Mouse (Mus musculus) left cerebral cortex, adult 2 months (tissue): ENCODE measurements at regions not wholly inside any gene's neighbourhood (a gene's known extent, or its start where the extent isn't known, plus 50 kb on each side); places are given as distances from the start of the nearest gene placed in this dataset.

Experiments used
- DNase-seq, 2 experiments: peaks; one replicate each; pipeline ENCODE4 v3.0.0; 2021 to 2022; ENCODE audit warnings: low spot score in 2 of 2, mixed read lengths in 1 of 2; ENCODE audit errors: extremely low spot score in 1 of 2
- H3K27ac ChIP-seq: fragments of 200-600 bp; 2 replicates; pipeline ENCODE4 v1.8.1; 2022
- H3K4me3 ChIP-seq: fragments of 200-600 bp; 2 replicates; pipeline ENCODE4 v1.8.1; 2022
- CTCF ChIP-seq: fragments of 200-600 bp; IDR thresholded peaks from 2 replicates; pipeline ENCODE4 v1.8.1; 2022; ENCODE audit warnings: antibody characterized with exemption, mild to moderate bottlenecking, moderate library complexity
- intact Hi-C: fragments of 180-260 bp; cut with DNase I; formaldehyde crosslinking; loops from one replicate; pipeline ENCODE4 v1.15.1; 2025

- Histone ChIP-seq H3K4me3 (no peak overlapping the region), H3K27ac (no peak overlapping the region)
- no peak for DNase-seq
- TF ChIP-seq CTCF = no peak
- intact Hi-C loops = no loop called here
Observed at GRCm38 (mm10) chr6:50969341-50969740, 315.1 kb upstream of the Npvf start.

- no peak for DNase-seq
- Histone ChIP-seq H3K27ac (no peak overlapping the region), H3K4me3 (no peak overlapping the region)
- no peak for TF ChIP-seq CTCF
- intact Hi-C loops = no loop called here
Observed at GRCm38 (mm10) chr6:50969997-50970396, 315.8 kb upstream of the Npvf start.

DNA sequence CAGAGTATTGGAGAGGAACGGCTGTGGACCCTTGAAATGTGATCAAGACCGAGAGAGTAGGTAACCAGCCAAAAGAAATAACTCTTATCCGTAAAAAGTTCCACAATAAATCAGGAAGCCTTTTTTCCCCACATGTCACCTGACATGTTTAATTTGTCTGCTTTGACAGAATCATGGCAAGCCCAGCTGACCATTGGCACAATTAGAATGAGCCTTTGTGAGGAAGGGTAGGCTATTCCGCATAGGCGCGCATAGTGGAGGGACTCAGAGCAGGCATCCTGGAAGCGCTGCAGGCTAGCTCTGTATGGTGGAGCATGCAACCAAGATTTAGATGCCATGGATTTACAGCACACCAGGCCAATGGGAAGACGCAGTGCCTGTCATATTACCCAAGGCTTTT is 316.5 kb upstream of the Npvf start:
- TF ChIP-seq CTCF = no peak
- DNase-seq = no peak
- Histone ChIP-seq H3K27ac (no peak overlapping the region), H3K4me3 (no peak overlapping the region)
- intact Hi-C loops = no loop called here

DNA sequence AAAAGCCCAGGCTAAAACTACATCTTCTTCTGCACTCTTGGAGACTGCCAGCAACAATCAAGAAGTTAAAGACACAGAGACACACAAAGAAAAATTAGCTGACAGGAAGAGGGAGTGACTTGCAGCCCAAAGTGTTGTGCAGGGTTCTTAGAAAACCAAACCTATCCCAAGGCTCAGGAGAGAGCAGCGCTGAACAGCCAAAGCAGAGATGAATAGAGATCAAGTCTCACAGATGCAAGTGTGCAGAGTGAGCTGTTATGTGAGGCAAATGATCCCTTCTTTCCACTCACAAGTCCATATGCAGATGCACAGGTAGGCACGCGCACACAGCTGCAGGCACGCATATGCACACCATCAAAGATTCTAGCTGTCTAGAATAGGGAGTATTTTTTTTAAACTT is 318.0 kb upstream of the Npvf start:
- no peak overlapping the region for H3K4me3 ChIP-seq
- H3K27ac ChIP-seq = no peak overlapping the region
- intact Hi-C loops = no loop called here
- no peak for DNase-seq
- TF ChIP-seq CTCF = no peak

DNA sequence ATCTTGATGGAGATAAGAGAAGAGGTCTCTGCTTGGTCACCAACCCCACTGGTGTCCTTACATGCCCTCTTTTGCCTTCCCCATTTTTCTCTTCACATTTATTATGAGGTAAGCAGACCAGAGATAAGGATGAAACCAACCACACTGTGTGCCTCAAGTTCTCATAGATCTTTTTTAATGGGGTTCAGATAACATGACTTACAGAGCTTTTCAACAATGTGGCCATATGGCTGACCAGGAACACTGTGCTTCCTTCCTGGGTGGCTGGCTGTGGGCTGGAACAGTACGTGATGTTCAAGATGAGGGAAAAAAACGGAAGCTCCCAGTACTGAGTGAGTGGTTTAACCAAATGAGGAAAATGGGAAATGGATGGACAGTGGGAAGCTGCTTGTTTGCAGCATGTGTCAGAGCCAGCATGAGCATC is 319.0 kb upstream of the Npvf start:
- intact Hi-C loops = no loop called here
- TF ChIP-seq CTCF = no peak
- DNase-seq = no peak
- H3K4me3 ChIP-seq = no peak overlapping the region
- H3K27ac ChIP-seq = no peak overlapping the region

DNA sequence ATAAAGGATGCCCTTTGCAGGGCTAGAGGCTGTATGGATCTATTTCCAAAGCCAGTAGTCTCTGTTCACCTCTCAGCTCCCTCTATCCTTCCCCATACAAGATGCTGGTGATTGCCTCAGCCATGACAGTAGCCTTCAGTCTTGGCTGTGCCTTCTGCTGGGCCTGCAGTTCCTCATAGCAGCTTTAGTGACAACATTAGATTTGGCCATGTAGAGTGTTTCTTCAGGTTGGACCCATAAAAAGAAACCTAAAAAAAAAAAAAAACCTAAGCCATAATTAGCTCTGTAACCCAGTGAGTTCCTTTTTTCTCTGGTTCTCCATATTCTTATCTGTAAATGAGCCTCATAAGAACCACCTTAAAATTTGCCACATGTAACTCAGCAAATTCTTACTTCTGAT is 319.6 kb upstream of the Npvf start:
- intact Hi-C loops = no loop called here
- TF ChIP-seq CTCF = no peak

GRCm38 (mm10) chr6:50974961-50975360 is 320.7 kb upstream of the Npvf start:
- DNase-seq = no peak
- no peak for TF ChIP-seq CTCF
- no peak overlapping the region for H3K4me3 ChIP-seq
- intact Hi-C loops = no loop called here
- no peak overlapping the region for H3K27ac ChIP-seq

More for the DNA sequence above, 319.6 kb upstream of the Npvf start:
- Histone ChIP-seq H3K4me3 (no peak overlapping the region), H3K27ac (no peak overlapping the region)
- DNase-seq = no peak

DNA sequence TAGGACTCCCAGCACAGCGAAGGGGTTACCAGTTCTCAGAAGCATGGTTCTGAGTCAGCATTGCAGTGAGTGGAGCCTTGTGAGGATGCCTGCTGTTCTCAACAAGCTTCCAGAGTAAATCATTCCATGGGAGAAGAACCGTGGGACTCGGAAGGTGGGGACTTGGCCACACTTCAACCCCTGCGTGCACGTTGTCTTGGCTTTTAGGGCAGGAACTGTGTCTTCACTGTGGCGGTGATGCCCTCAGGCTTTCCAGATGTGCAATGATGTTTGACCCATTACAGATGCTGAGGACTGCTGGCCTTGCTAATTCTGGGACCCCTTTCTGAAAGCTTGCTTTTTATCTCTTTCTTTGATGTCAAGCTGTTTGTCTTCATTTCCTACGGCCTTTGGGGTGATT is 322.7 kb upstream of the Npvf start:
- H3K4me3 ChIP-seq = no peak overlapping the region
- intact Hi-C loops = no loop called here
- H3K27ac ChIP-seq = no peak overlapping the region; the same call in 1 of the 2 replicates
- DNase-seq = no peak
- TF ChIP-seq CTCF = no peak

DNA sequence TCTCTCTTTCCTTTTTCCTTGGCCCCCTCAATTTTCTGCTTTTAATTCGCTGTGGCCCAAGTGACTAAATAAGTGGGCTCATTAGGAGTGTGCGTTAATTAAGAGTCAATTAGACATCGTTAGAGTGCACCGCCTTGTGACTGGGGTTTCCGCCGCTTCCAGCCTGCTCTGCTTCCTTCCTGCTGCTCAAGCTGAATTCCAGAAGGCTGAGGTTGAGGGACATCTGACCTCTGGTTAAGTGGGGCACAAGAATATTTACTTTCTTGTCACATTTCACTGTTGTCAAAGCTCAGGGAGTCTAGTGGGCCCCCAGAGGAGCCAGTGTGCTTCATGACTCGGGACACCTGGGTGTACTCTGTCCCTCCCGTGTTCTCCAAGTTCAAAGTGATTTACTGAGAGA is 323.1 kb upstream of the Npvf start:
- DNase-seq = no peak
- intact Hi-C loops = no loop called here
- no peak for TF ChIP-seq CTCF
- no peak overlapping the region; the same call in 1 of the 2 replicates for H3K27ac ChIP-seq
- no peak overlapping the region for H3K4me3 ChIP-seq

DNA sequence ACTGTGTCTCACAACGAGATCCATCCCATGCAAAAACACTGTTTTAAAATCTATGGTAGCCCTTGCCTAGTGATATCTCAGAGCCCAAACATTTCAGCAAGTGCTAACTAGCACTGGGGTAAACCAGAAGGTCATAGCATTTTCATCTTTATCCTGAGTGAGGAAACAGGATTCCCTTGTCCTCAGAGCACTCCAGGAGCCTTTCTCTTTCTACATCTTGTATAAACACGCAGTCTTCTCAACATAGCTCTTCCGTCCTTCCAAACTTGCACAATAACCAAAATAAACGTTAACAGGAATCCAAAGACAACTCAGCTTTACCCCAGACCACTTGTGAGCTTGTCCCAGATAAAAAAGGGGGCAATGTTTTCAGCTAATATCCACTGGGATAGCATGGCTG is 323.8 kb upstream of the Npvf start:
- no peak overlapping the region for H3K27ac ChIP-seq
- no peak overlapping the region for H3K4me3 ChIP-seq
- intact Hi-C loops = no loop called here
- no peak for TF ChIP-seq CTCF
- no peak for DNase-seq

DNA sequence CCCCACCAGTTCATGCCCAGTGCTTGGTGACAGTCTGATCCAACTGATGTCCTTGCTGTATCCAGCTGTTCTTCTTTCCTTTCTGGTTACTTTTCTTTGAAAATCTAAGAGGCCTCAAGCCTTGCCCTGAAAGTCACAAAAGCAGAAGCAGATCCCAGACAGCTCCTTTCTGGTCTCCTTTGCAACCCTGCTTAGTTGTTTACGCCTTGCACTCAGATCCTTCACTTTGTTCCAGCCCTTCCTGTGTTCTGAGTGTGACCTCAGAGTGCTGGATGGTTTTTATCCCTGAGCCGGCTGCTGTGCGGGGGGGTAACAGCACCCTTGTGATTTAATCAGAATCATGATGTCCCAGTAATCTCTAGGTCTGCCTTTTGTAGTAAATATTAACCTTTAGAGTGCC is 324.3 kb upstream of the Npvf start:
- no peak for TF ChIP-seq CTCF
- intact Hi-C loops = no loop called here
- DNase-seq = no peak
- no peak overlapping the region for H3K27ac ChIP-seq
- H3K4me3 ChIP-seq = no peak overlapping the region

GRCm38 (mm10) chr6:50979764-50980163 is 325.5 kb upstream of the Npvf start:
- H3K4me3 ChIP-seq = no peak overlapping the region
- intact Hi-C loops = no loop called here
- no peak overlapping the region for H3K27ac ChIP-seq
- no peak for DNase-seq
- TF ChIP-seq CTCF = no peak

- DNase-seq = no peak
- intact Hi-C loops = no loop called here
- no peak overlapping the region for H3K27ac ChIP-seq
- no peak for TF ChIP-seq CTCF
- H3K4me3 ChIP-seq = no peak overlapping the region
Observed at GRCm38 (mm10) chr6:50980311-50980710, 326.1 kb upstream of the Npvf start.

DNA sequence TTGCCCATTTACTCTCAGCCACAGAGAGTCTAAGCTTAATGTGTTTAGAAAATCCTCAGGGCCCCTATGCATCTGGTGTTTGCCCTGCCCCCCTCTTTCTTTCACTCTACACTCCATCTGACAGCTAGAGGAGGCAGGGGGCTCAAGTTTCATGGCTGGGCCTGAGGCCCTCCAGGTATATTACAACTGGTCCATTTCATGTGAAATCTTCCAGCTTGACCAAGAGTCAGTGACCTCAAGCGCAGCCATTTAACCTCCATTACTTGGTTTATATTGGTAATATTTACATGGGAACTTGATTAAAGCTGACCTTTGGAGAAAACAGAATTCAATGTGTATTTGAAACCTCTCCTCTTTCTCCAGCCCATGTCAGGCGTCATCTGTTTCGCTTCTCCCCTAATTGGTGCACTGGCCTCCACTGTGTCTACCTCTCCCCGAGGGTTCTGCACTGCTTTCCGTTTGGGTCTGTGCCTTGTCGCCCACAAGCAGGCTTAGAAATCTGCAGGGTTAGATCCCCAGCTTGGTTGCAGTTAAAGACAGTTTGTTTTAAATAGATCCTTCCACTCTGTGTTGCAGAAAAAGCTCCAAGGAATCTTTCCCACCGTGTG is 327.6 kb upstream of the Npvf start:
- TF ChIP-seq CTCF = no peak
- DNase-seq = no peak
- Histone ChIP-seq H3K27ac (peak overlapping the region; percentile 1; the same call in 1 of the 2 replicates), H3K4me3 (no peak overlapping the region)
- intact Hi-C loops = no loop called here
